Mouse (Mus musculus): ENCODE results near the gene Tmem130.

Tmem130 gene

DNA sequence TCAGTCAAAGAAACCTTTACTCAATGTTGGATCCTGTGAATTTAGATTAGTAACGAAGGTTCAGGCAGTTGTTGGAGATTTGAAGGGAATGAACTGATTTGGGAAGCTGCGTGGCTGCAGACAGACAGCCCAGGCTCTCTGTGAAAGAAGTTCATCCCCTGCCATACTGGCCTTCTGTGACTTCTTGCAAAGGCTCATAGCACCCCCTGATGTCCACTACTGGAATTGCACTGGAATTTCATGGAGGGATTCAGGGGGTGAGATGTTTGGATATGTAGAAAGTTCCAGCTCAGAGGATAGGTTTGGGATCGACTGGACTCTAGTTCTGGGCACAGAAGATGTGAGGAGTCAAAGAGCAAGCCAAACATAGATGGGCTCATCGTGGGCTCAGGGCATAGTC lies 27.7 kb downstream of the Tmem130 start:
- DNase-seq (ENCODE audit: low spot score in 2 of 2): peak; percentile 44 to 68

GRCm38 (mm10) chr5:144729216-144729615 lies 32.4 kb downstream of the Tmem130 start:
- DNase-seq (ENCODE audit: low spot score in 2 of 2): no peak

DNA sequence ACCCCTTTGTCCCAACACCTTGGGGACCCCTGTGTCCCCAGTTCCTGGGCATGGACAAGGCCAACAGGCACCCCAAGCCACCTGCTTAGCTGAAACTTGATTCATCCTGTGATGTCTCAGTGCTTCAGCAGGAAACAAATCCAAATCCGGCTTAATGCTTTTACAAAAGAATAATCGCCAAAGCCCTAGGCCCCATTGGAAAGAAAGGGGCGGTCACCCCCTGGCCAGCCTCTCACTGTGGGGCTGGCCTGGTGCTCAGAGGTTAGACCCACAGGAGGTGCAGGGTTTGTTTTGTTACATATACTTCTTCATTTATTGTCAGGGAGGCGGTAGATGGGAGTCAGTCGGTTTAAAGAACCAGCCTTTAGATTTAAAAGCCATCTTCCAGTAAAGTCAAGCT lies 33.4 kb downstream of the Tmem130 start:
- DNase-seq (ENCODE audit: low spot score in 2 of 2): no peak

GRCm38 (mm10) chr5:144727119-144727518 lies 34.5 kb downstream of the Tmem130 start:
- DNase-seq (ENCODE audit: low spot score in 2 of 2): peak in 1 of 2 experiments; percentile 77

GRCm38 (mm10) chr5:144725554-144725953 lies 36.1 kb downstream of the Tmem130 start:
- DNase-seq (ENCODE audit: low spot score in 2 of 2): no peak

DNA sequence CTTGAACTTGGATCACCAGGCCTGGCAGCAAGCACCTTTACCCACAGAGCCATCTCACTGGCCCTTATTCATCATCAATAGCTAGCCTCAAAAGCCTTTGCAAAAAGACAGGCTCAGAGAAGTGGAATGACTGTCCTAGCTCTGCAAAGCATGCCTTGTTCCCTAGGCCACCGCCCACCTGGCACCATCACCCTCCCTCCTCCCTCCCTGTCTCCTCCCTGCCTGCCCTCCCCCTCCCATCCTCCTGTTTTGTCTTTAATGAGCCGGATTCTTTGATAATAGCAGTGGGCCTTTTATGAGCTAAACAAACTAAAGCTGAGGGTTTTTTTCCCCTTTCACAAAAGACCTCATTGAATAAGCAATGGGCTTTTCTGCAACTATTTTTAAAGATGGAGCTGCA lies 36.7 kb downstream of the Tmem130 start:
- DNase-seq (ENCODE audit: low spot score in 2 of 2): no peak

DNA sequence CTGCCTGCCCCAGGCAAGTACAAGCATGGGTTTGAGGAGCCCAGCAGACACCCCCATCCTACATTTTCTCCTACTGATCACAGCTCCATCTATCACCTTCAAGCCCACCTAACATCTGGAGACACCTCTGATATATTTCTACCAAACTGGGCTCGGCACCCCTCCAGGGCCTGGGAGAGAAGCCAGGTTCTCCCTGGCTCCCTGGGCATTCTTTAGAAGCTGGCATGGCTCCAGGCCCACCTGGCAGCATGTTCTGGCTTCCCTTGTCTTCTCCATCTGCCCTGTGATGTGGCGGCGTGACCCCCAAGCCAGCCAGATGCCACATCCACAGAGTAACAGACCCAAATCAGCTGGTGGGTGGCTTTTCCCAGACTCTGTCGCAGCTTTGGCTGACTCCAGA lies 41.3 kb downstream of the Tmem130 start:
- peak in 1 of 2 experiments; percentile 38 for DNase-seq (ENCODE audit: low spot score in 2 of 2)

DNA sequence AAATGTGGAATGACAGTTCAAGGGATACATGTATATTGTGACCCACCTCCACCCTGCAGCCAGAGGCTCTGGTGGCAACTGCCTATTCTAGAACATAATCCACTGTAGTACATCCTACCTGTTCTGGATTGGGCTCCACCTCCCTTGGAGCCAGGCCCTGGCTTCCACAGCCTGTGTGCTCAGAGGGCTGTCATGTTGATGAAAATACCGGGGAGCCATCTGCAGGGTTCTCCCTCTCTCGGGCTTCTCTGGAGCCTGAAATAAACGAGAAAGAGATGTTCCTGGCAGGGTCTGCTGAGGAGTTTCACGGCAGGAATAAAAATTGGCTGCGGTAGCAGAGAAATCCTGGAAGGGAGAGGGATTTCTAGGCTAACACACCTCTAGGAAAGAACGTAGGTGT lies 41.8 kb downstream of the Tmem130 start:
- DNase-seq (ENCODE audit: low spot score in 2 of 2): peak in 1 of 2 experiments; percentile 40

DNA sequence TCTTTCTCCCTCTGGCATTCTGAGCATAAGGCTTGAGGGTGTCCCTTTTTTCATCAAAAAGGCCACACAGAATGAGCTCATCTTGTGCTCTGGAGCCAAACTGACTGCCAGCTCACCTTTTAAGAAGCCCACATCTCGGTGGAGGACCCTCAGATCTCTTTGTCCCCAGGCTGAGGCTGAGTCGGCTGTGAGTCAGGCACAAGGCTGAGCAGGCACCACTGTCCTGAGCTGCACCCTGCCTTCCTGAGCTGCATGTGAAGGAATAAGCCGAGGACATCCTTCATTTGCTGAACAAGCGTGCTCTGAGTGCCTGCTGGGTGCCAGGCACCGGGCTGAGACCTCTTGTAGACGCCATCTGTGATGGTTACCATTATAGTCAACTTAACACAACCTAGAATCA lies 44.4 kb downstream of the Tmem130 start:
- no peak for DNase-seq (ENCODE audit: low spot score in 2 of 2)

GRCm38 (mm10) chr5:144713371-144713770 lies 48.2 kb downstream of the Tmem130 start:
- DNase-seq (ENCODE audit: low spot score in 2 of 2): no peak

- peak; percentile 27 to 56 for DNase-seq (ENCODE audit: low spot score in 2 of 2)
Measured at GRCm38 (mm10) chr5:144707603-144708002, 54.0 kb downstream of the Tmem130 start.

DNA sequence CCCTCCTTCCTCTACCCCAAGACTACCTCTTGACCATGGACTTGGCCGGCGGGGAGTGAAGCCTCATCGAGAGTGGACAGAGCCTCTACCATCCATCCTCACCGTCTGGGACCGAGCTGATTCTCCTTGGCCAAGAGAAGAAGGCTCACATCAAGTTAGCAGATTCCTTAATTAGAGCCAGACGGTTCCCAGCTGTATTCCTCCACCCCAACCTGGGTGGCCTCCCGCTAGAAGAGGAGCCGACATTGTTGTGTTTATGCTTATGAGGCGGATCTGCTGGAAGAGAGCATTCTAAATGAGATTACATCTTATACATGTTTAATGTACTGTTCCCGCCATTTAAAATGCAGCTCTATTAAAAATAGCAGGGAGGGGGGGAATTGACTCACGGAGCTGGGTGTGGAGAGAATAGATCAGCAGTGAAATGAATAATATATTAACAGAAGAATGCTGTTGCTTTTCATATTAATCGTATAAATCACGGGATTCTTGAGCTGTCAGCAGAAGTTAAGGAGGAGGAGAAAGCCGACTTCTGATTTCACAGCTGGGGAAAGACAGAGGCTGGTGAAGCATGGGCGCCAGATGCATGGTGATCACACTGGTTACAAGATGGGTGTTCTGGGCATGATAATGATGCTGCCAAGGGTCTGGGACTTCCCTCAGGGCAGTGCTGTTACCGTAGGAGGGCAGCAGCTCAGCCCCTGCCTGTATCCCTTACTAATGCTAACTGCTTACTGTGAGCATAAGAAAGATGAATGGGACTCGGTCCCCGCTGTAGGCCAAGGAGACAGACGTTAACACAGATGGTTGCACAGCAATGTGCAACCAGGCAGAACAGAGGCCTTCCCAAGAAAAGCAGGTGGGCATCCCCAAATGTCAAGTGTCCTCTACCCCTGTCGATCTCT lies 57.9 kb downstream of the Tmem130 start:
- no peak for DNase-seq (ENCODE audit: low spot score in 2 of 2)

- no peak for DNase-seq (ENCODE audit: low spot score in 2 of 2)
Measured at GRCm38 (mm10) chr5:144695289-144696060, 66.1 kb downstream of the Tmem130 start.

- DNase-seq (ENCODE audit: low spot score in 2 of 2): no peak
Measured at GRCm38 (mm10) chr5:144694161-144694560, 67.5 kb downstream of the Tmem130 start.

- DNase-seq (ENCODE audit: low spot score in 2 of 2): no peak
Measured at GRCm38 (mm10) chr5:144691421-144691820, 70.2 kb downstream of the Tmem130 start.

- no peak for DNase-seq (ENCODE audit: low spot score in 2 of 2)
Measured at GRCm38 (mm10) chr5:144688371-144688770, 73.2 kb downstream of the Tmem130 start.
